Mouse (Mus musculus) layer of hippocampus, postnatal 36 days (tissue): ENCODE data around the gene Rab11b. TPM values are rescaled to one million over a fixed set of nuclear protein-coding genes. Genes with fewer than 3 reads are reported as not detected.
A peak's percentile ranks its signal among the peaks of the same experiment; 100 is the strongest.
"Not testable (repeated sequence)": the region's sequence is repeated elsewhere in the genome, so short reads cannot be mapped to it uniquely, and the experiment has no call there.

Experiments used
- DNase-seq, 2 experiments: peaks; one replicate each; pipeline ENCODE4 v3.0.0; 2022
- total RNA-seq, 2 experiments: library from RNA; stranded (reverse); gene quantifications; 2 replicates each; pipeline ENCODE4 v1.2.3; 2021

The Rab11b gene
- total RNA-seq, 2 experiments from 2014 or later = 280 to 301 TPM

GRCm38 (mm10) chr17:33771617-33772016, 11.3 kb upstream of the Rab11b start:
- no peak for DNase-seq

DNA sequence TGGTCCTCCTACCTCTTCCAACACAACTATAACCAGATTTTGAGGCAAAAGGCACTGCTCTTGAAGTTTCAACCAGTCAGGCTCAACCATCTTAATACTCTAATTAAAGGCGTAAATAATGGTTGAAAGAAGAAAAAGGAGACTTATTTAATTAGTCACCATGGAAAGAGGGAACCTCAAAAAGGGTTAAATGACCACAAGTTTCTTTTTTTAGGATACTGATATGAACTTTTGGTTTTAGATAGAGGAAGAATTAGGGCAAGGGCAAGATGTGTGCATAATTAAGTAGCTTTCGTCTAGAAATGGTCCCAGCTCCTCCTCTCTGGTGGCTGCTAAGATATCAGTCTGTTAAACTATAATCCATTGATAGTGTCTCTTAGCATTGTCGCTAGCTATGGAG, 6.1 kb upstream of the Rab11b start:
- no peak for DNase-seq

GRCm38 (mm10) chr17:33759767-33760254, 519 bp downstream of the Rab11b start:
- peak; percentile 83 to 89 for DNase-seq

DNA sequence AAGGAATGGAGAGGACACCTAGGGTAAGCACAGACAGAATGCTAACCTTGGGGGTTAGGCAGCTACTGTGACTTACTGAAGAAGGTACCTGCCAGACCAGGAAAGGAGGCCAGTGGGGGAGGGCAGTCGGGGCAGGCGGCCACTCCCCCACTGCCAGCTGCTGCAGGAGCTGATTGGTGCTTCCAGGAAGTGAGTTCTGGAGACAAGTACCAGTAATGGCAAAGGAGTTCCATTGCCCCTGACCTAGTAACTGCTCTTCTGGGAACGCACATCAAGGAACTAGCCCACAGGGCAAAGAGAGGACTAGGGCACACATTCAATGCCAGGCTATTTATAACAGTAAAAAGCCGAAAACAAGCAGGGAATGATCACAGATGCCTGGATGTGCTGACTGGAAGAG, 3.1 kb downstream of the Rab11b start:
- no peak for DNase-seq

DNA sequence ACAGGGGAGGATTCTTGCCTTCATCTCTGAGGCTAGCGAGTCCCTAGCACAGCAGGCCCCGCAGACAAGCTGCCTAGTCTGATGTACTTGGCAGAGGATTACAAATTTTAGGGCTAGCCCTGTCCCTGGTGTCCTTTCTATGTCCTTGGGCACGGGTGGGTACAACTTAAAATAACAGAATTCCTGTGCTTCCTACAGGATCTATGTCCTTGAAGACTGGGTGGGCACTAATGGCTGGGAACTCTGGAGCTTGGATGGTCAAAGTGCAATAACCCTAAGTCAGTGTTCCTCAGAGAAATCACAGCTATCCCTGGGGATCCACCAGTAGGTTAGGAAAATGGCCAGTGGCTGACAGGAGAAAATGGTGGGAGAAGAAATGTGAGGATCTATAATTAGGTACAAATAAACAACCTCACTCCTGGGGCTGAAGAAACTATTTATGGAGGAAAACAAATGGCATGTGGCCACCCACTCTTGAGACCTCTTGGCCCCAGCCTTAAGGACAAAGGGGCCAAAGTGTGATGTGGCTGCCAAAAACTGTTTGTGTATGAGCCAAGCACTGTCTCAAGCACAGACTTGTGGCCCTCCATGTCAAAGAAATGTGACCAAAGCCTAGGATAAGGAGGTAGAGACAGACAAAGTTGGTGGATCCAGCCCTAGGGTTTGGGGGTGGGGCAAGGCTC, 4.1 kb downstream of the Rab11b start:
- DNase-seq = no peak

GRCm38 (mm10) chr17:33755418-33756107, 4.8 kb downstream of the Rab11b start:
- no peak for DNase-seq

- no peak for DNase-seq
Observed at GRCm38 (mm10) chr17:33754656-33755055, 5.7 kb downstream of the Rab11b start.

DNA sequence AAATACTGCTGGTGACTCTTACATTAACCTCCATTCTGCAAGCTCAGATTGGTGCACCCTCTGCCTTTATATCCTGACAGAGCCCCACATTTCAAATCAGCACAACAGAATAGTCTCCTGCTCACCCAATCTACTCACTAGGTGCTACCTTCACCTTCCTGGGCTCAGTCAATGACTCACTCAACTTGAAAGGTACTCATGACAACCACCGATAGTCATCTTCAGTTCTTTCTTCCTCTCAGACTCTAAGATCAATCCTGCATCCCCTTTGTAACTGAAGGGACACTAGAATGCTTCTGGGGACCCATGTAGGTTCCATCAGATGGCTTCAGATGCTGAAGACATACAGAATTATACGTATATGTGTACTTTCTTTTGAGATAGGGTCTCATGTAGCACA, 8.0 kb downstream of the Rab11b start:
- no peak for DNase-seq

- no peak for DNase-seq
Observed at GRCm38 (mm10) chr17:33751181-33751580, 9.1 kb downstream of the Rab11b start.

DNA sequence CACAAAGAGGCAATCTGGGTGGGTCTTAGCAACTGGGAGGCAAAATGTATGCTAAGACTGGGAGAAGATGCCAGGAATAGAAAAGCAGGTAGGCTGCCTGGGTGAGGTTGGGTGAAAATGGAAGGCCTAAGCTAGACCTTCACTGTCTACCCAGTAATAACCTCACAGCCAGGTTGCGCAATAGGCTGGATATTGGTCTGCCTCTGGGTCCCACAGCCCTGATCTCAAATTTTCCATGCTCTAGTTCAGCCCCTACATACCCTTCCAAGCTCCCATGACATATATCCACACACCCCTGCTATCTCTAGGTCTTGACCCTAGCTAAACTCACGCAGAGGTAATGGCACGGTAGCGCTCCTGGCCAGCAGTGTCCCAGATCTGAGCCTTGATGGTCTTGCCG, 10.9 kb downstream of the Rab11b start:
- no peak for DNase-seq

DNA sequence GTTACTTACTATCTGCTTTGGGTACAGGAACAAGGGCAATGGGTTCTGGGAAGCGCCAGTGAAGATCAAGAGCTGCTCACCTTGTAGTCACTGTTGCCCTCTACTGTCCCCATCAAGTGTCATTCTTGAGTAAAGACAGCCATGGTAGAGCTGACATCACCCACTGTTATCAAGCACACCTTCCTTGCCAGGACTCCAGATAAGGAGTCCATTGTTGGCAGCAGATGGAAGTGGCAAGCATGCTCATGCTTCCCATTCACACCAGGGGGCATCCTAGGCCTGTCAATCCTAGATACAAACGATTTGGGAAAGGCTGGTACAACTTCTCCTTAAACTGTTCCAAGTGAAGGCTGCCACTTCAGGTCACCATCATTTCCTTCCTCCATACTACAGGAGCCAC, 14.3 kb downstream of the Rab11b start:
- DNase-seq = no peak

DNA sequence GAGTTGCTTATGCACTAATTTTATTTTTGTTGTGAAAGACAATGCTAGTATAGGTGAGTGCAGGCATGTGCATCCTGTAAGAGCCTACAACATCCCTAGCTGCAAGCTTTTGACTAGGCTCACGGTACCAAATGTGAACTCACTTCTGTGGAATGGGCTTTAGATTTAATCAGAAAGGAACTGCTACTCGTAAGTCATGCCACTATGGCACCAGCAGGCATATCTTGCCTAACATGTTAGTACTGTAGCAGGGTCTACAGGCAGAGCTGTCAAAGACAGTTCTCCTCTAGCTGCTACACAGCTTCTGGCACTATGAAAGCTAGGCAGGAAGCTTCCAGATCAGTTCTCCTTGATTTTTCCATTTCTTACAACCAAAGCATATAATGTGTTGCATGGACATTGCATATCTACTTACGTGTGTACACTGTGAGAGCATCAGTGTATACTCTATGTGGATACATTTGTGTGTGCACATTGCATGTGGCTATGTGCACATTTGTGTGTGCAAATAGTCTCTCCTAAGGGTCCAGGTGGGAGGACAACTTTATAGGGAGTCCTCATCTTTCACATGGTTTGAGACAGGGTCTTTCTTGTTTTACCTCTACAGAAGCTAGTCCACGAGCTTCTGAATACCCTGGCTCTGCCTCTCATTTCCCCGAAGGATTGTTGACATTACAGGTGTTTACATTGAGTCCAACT, 15.5 kb downstream of the Rab11b start:
- DNase-seq = no peak

DNA sequence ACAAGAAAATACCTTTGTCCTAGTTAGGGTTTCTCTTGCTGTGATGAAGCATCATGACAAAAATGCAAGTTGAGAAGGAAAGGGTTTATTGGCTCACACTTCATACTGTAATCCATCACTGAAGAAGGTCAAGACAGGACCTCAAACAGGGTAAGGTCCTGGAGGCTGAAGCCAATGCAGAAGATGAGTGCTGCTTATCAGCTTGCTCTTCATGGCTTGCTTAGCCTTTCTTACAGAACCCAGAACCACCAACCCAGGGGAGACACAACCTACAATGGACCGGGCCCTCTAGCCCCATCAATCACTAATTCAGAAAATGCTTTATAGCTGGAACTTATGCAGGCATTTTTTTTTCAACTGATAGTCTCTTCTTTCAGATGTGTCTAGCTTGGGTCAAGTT, 17.9 kb downstream of the Rab11b start:
- no peak for DNase-seq

- not testable (repeated sequence) for DNase-seq
Observed at GRCm38 (mm10) chr17:33733526-33733925, 26.8 kb downstream of the Rab11b start.

DNA sequence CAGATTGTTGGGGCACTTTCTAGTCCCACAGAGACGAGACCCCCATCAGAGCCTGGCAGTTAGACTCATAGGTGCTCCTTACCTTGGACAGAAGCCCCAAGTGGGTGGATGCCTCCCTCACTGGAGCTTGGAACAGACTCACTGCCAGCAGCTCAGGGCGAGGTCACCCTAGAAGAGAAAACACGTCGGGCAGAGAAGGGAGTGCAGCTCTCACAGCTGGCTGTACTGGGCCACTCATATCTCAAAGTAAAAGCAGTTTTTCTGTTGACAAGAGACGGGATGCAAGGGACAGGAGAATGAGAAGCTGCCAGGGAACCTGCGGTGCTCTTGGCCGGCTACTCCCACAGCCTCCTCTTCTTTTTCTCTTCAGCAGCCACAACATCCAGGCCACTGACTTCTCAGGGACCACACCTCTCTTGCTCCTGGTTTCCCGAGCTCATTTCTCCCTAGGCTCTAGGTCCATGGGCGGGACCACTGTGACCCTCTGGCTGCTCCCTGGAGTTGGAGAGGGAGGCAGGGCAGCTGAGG, 27.7 kb downstream of the Rab11b start:
- not testable (repeated sequence) for DNase-seq

- DNase-seq = no peak
Observed at GRCm38 (mm10) chr17:33729215-33729614, 31.1 kb downstream of the Rab11b start.

DNA sequence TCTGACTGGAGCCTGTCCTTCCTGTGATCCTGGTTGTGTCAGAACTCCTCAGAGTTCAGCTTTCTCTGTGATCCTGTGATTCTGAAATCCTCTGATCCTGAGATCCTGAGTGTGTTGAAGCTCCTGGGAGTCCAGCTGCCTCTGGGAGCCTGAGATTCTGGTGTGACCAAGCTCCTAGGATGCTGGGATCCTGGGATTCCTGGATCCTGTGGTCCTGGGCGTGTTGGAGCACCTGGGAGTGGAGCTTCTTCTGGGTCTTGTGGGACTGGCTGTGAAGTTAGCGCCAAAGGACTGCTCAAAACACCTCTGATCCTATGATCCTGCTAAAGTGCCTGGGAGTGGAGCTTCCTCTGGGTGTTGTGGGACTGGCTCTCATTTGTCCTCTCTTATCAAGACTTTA, 31.9 kb downstream of the Rab11b start:
- no peak for DNase-seq

DNA sequence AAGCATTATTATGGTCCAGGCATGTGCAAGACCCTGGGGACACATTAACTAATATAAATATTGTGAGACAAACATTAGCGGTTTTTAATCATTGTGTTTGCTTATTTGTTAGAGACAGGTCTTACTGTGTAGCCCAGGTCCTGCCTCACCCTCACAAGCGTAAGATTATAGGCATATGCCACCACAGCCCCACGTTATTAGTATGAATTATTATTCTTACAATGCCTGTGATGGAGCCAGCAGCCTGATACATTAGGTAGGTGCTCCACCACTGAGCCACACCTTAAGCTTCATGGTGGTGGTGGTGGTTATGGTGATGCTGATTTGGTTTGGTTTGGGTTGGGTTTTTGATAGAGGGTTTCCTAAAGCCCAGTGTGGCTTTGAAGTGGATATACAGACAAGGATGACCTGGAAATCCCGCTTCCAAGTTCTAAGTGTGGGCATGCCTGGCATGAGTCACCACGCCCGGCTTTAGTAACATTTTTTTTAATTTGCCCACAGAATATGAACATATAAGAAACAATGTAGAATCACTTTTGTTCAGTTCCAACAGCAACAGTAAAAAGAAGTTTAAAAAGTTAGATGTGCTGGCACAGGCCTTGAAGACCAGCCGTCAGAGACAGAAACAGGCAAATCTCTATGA, 40.5 kb downstream of the Rab11b start:
- no peak for DNase-seq

DNA sequence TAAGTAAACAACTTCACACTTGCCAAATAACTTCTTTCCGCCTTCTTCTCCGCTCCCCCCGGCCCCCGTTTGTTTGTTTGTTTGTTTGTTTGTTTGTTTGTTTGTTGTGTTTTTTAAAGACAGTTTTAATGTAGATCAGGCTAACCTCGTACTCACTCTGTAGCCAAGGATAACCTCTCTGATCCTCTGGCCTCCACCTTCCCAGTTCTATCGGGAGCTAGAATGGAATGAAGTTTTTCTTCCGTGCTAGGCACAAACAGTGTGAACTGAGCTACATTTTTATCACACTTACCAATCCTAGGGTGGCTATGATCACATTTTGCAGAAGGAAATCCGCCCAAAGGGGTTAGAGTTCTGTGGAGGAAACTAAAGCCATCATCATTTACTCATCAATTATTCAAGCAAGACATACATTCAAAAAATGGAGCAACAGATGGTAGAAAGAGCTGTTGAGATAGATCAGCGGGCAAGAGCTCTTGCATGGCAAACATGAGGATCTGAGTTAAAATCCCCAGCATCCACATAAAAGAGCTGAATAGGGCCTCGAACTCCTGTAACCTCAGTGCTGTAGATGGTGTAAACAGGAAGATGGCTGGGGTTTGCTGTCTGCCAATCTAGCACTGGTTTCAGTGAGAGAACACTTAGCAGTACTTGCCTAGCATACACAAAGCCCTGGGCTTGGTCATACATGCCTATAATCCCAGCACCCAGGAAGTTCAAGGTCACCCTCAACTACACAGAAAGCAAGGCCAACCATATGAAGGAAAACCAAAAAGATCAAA, 41.2 kb downstream of the Rab11b start:
- no peak for DNase-seq

DNA sequence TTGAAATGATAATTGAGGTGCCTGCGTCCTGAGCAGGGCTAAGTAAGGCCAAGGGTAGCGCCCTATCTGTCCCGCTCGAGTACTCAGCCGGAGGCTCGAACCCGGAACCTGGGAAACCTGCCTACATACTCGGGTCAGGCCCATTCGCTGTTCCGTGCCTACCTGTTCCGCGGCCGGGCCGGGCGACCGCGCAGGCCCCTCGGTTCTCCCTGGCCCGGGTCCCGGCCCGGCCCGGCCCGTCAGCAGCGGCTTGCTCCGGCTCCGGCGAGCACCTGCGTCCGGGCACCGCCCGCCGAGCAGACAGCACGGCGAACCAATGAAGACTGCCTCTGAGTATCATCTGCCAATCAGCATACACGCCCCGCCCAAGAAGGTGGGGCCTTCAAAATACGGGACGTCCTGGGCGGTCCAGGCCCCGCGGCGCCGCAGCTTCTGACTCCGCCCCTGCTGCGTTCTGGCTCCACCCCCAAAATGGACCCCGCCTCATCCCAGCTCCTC, 41.9 kb downstream of the Rab11b start, which contains the start of gene March2:
TSS of gene March2 (minus strand) at position 287 of the 498 bp plus-strand sequence.
- peak; percentile 95 for DNase-seq

- DNase-seq = no peak
Observed at GRCm38 (mm10) chr17:33717982-33718381, 42.3 kb downstream of the Rab11b start.

GRCm38 (mm10) chr17:33717246-33717645, 43.1 kb downstream of the Rab11b start:
- DNase-seq = no peak
